Mouse (Mus musculus) forebrain, postnatal 0 days (tissue): ENCODE data around the gene Pcbp3. TPM values are rescaled to one million over a fixed set of nuclear protein-coding genes. Genes with fewer than 3 reads are reported as not detected.
A peak's percentile ranks its signal among the peaks of the same experiment; 100 is the strongest.

Experiments
- ATAC-seq: fragments of 200-750 bp; cut with Nextera tagmentation; 2 replicates; pipeline ENCODE4 v1.8.0; 2017; ENCODE audit warnings: mild to moderate bottlenecking, moderate library complexity
- DNase-seq: peaks from one replicate; pipeline ENCODE4 v3.0.0-alpha.2; 2015
- H3K27ac ChIP-seq: fragments of 300-500 bp; sonication (generic); 2 replicates; pipeline ENCODE4 v1.5.1; 2014; ENCODE audit warnings: low read depth, mild to moderate bottlenecking, antibody characterized with exemption, low read length, moderate library complexity, mixed read lengths
- H3K27me3 ChIP-seq: fragments of 300-500 bp; sonication (generic); 2 replicates; pipeline ENCODE4 v1.6.1; 2014; ENCODE audit warnings: mild to moderate bottlenecking, low read length, mixed read lengths; ENCODE audit not compliant: insufficient read depth
- H3K36me3 ChIP-seq: fragments of 300-500 bp; sonication (generic); 2 replicates; pipeline ENCODE4 v1.6.1; 2014; ENCODE audit warnings: mild to moderate bottlenecking, moderate library complexity; ENCODE audit not compliant: insufficient read depth
- H3K4me1 ChIP-seq: fragments of 300-500 bp; sonication (generic); 2 replicates; pipeline ENCODE4 v1.6.1; 2014; ENCODE audit warnings: antibody characterized with exemption; ENCODE audit not compliant: insufficient read depth
- H3K4me2 ChIP-seq: fragments of 300-500 bp; sonication (generic); 2 replicates; pipeline ENCODE4 v1.6.1; 2014; ENCODE audit warnings: low read depth, mild to moderate bottlenecking, moderate library complexity
- H3K4me3 ChIP-seq: fragments of 300-500 bp; sonication (generic); 2 replicates; pipeline ENCODE4 v1.5.1; 2014; ENCODE audit warnings: low read depth, low read length, mixed read lengths
- H3K9ac ChIP-seq: fragments of 300-500 bp; sonication (generic); 2 replicates; pipeline ENCODE4 v1.6.1; 2014; ENCODE audit warnings: mild to moderate bottlenecking
- H3K9me3 ChIP-seq: fragments of 300-500 bp; sonication (generic); 2 replicates; pipeline ENCODE4 v1.6.1; 2016; ENCODE audit warnings: low read length
- CTCF ChIP-seq: sonication (generic); IDR thresholded peaks from 2 replicates; pipeline ENCODE4 v1.5.1; 2016; ENCODE audit warnings: antibody characterized with exemption, control low read depth, low read depth
- WGBS: fragments of 180-500 bp; shearing (Covaris S2); extraction: QIAGEN DNeasy Blood & Tissue Kit; methylation state at CpG from one replicate; pipeline ENCODE4 v1.1.7; 2014; 5-methylcytosine and 5-hydroxymethylcytosine counted together
- polyA plus RNA-seq: library from polyadenylated mRNA; unstranded; fragments of >200 nt; fragmentation: Nextera tagmentation; extraction: Ambion mirVana; gene quantifications from 2 replicates; pipeline ENCODE4 v1.2.1, GENCODE M21; 2015
- total RNA-seq: library from RNA; depleted of rRNA; stranded (reverse); fragments of >200 nt; gene quantifications from 2 replicates; pipeline ENCODE4 v1.2.3, GENCODE M21; 2014

Pcbp3 gene
- total and polyA plus RNA-seq, 2 experiments from 2014 or later: 40.4 to 78.6 TPM

- Histone ChIP-seq H3K9me3 (no peaks in the 10 kb centered on the region), H3K4me2 (no peak overlapping the region), H3K27me3 (no peaks in the 10 kb centered on the region), H3K9ac (no peak overlapping the region), H3K4me1 (no peaks in the 10 kb centered on the region), H3K36me3 (no peaks in the 10 kb centered on the region), H3K4me3 (no peak overlapping the region), H3K27ac (no peak overlapping the region)
- ATAC-seq: no peak
- TF ChIP-seq CTCF: no peak
- no peak for DNase-seq
- 94% methylated on average over 4 of the region's 4 CpGs for WGBS
Observed at GRCm38 (mm10) chr10:76726866-76727265, 234.8 kb downstream of the Pcbp3 start.

- WGBS: 36% methylated on average over 9 of the region's 9 CpGs
- no peak for TF ChIP-seq CTCF
- no peak for DNase-seq
Observed at GRCm38 (mm10) chr10:76725682-76726285, 235.9 kb downstream of the Pcbp3 start, which contains the start of gene Col6a1. Gene Col6a1, minus strand, starts transcription at chr10:76726168.

GRCm38 (mm10) chr10:76725097-76725496 is 236.6 kb downstream of the Pcbp3 start:
- Histone ChIP-seq H3K4me3 (no peak overlapping the region), H3K36me3 (no peaks in the 10 kb centered on the region), H3K27me3 (no peaks in the 10 kb centered on the region), H3K9me3 (no peaks in the 10 kb centered on the region), H3K4me2 (no peak overlapping the region), H3K4me1 (no peaks in the 10 kb centered on the region), H3K9ac (no peak overlapping the region), H3K27ac (no peak overlapping the region)
- no peak for TF ChIP-seq CTCF
- DNase-seq (no peak), ATAC-seq (no peak)
- 93% methylated on average over 2 of the region's 2 CpGs for WGBS

More at GRCm38 (mm10) chr10:76725682-76726285, 235.9 kb downstream of the Pcbp3 start, which contains the start of gene Col6a1:
- Histone ChIP-seq H3K9me3 (no peaks in the 10 kb centered on the region), H3K4me3 (no peak within 1 kb of the TSS), H3K27me3 (no peaks in the 10 kb centered on the region), H3K27ac (no peak within 1 kb of the TSS), H3K9ac (0 out of 2 replicates have a peak within 1 kb of the TSS, but pooled peaks have one; percentile 14), H3K36me3 (no peaks in the 10 kb centered on the region), H3K4me2 (no peak within 1 kb of the TSS), H3K4me1 (no peaks in the 10 kb centered on the region)
- no peak for ATAC-seq

GRCm38 (mm10) chr10:76724231-76724736 is 237.4 kb downstream of the Pcbp3 start:
- Histone ChIP-seq H3K4me1 (no peaks in the 10 kb centered on the region), H3K9ac (no peak overlapping the region), H3K9me3 (no peaks in the 10 kb centered on the region), H3K27ac (no peak overlapping the region), H3K4me2 (no peak overlapping the region), H3K27me3 (no peaks in the 10 kb centered on the region), H3K36me3 (no peaks in the 10 kb centered on the region), H3K4me3 (no peak overlapping the region)
- no peak for DNase-seq
- no peak for TF ChIP-seq CTCF
- ATAC-seq: no peak
- WGBS: 71% methylated on average over 5 of the region's 5 CpGs

- WGBS: 89% methylated on average over 18 of the region's 18 CpGs
- ATAC-seq (no peak), DNase-seq (no peak)
- Histone ChIP-seq H3K27me3 (no peaks in the 10 kb centered on the region), H3K9ac (no peak overlapping the region), H3K36me3 (no peaks in the 10 kb centered on the region), H3K4me1 (no peaks in the 10 kb centered on the region), H3K9me3 (no peaks in the 10 kb centered on the region), H3K4me2 (no peak overlapping the region), H3K27ac (no peak overlapping the region), H3K4me3 (no peak overlapping the region)
- TF ChIP-seq CTCF: no peak
Observed at GRCm38 (mm10) chr10:76722751-76723450, 238.8 kb downstream of the Pcbp3 start.

GRCm38 (mm10) chr10:76721746-76722145 is 239.9 kb downstream of the Pcbp3 start:
- Histone ChIP-seq H3K9ac (no peak overlapping the region), H3K9me3 (no peaks in the 10 kb centered on the region), H3K36me3 (no peaks in the 10 kb centered on the region), H3K27me3 (no peaks in the 10 kb centered on the region), H3K4me3 (no peak overlapping the region), H3K4me2 (no peak overlapping the region), H3K4me1 (no peaks in the 10 kb centered on the region), H3K27ac (no peak overlapping the region)
- no peak for DNase-seq
- ATAC-seq: no peak
- WGBS: 93% methylated on average over 6 of the region's 6 CpGs
- no peak for TF ChIP-seq CTCF

- 89% methylated on average over 11 of the region's 11 CpGs for WGBS
- Histone ChIP-seq H3K27me3 (no peaks in the 10 kb centered on the region), H3K27ac (no peak overlapping the region), H3K9me3 (no peaks in the 10 kb centered on the region), H3K36me3 (no peaks in the 10 kb centered on the region), H3K4me2 (no peak overlapping the region), H3K4me1 (no peaks in the 10 kb centered on the region), H3K4me3 (no peak overlapping the region), H3K9ac (no peak overlapping the region)
- DNase-seq (no peak), ATAC-seq (no peak)
- TF ChIP-seq CTCF: no peak
Observed at GRCm38 (mm10) chr10:76721216-76721615, 240.5 kb downstream of the Pcbp3 start.
